Mouse (Mus musculus) CH12.LX (cell line): ENCODE results near the gene Ier2. TPM values are rescaled to one million over a fixed set of nuclear protein-coding genes. Genes with fewer than 3 reads are reported as not detected.

Experiments used
- DNase-seq: peaks from one replicate; pipeline ENCODE4 v3.0.0-alpha.2; 2013; ENCODE audit errors: extremely low read depth
- H3K27ac ChIP-seq: 2 replicates; pipeline ENCODE4 v1.5.1; 2012; ENCODE audit warnings: low read depth, mild to moderate bottlenecking, control low read depth, moderate library complexity; ENCODE audit not compliant: insufficient read depth
- H3K27me3 ChIP-seq: replicated peaks from 2 replicates; pipeline ENCODE3; 2012; ENCODE audit warnings: inconsistent platforms
- H3K36me3 ChIP-seq, 2 experiments: replicated peaks in 1 of 2; 2 replicates each; pipeline versions ENCODE3 to v1.6.1; 2012; ENCODE audit warnings: inconsistent platforms in 1 of 2, low read length in 1 of 2, mild to moderate bottlenecking in 1 of 2, mixed read lengths in 1 of 2, moderate library complexity in 1 of 2; ENCODE audit not compliant: control insufficient read depth in 1 of 2, insufficient read depth in 1 of 2
- H3K4me1 ChIP-seq, 2 experiments: 2 replicates each; pipeline ENCODE4 v1.6.1; 2012; ENCODE audit warnings: inconsistent platforms in 1 of 2, moderate library complexity in 1 of 2; ENCODE audit not compliant: insufficient read depth in 2 of 2, control insufficient read depth in 1 of 2
- H3K4me2 ChIP-seq: 2 replicates; pipeline ENCODE4 v1.6.1; 2012; ENCODE audit warnings: low read depth, mild to moderate bottlenecking, control low read depth; ENCODE audit not compliant: poor library complexity, insufficient read depth, severe bottlenecking
- H3K4me3 ChIP-seq, 3 experiments: fragments of 150-350 bp in 1 of 3; sonication (generic) in 1 of 3; replicated peaks in 1 of 3; 2 replicates each; pipeline versions ENCODE3 to v1.5.1; 2011 to 2012; ENCODE audit warnings: low read depth in 2 of 3, low read length in 2 of 3, mild to moderate bottlenecking in 2 of 3, moderate library complexity in 2 of 3, control low read depth in 1 of 3, improper control_type of control experiment in 1 of 3, inconsistent platforms in 1 of 3, mixed read lengths in 1 of 3; ENCODE audit not compliant: poor library complexity in 1 of 3
- H3K79me2 ChIP-seq: replicated peaks from 2 replicates; pipeline ENCODE4 v1.6.1; 2012; ENCODE audit warnings: mild to moderate bottlenecking, moderate library complexity; ENCODE audit not compliant: control insufficient read depth, poor library complexity, insufficient read depth, severe bottlenecking; ENCODE audit errors: extremely low read depth
- H3K9ac ChIP-seq: 2 replicates; pipeline ENCODE4 v1.6.1; 2012; ENCODE audit warnings: low read depth, mild to moderate bottlenecking, control low read depth, moderate library complexity; ENCODE audit not compliant: insufficient read depth
- H3K9me3 ChIP-seq: replicated peaks from 2 replicates; pipeline ENCODE3; 2012; ENCODE audit warnings: low read length, inconsistent platforms, mixed read lengths
- CHD1 ChIP-seq: IDR thresholded peaks from 2 replicates; pipeline ENCODE4 v1.6.1; 2012; ENCODE audit warnings: low read depth, low read length, improper control_type of control experiment, inconsistent platforms
- CHD2 ChIP-seq: IDR thresholded peaks from 2 replicates; pipeline ENCODE4 v1.6.1; 2011; ENCODE audit warnings: low read length, improper control_type of control experiment
- CTCF ChIP-seq, 2 experiments: IDR thresholded peaks in 1 of 2; conservative IDR thresholded peaks in 1 of 2; 2 replicates each; pipeline ENCODE4 v1.5.1; 2011 to 2012; ENCODE audit warnings: low read depth in 2 of 2, low read length in 2 of 2, improper control_type of control experiment in 1 of 2, inconsistent platforms in 1 of 2, mild to moderate bottlenecking in 1 of 2, moderate library complexity in 1 of 2
- ELF1 ChIP-seq: IDR thresholded peaks from 2 replicates; pipeline ENCODE4 v1.6.1; 2014; ENCODE audit warnings: low read depth, mild to moderate bottlenecking, inconsistent platforms, low read length, improper control_type of control experiment
- ETS1 ChIP-seq: conservative IDR thresholded peaks from 2 replicates; pipeline ENCODE4 v1.6.1; 2012; ENCODE audit warnings: low read depth, mild to moderate bottlenecking, inconsistent platforms, low read length, improper control_type of control experiment, moderate library complexity
- GABPA ChIP-seq: IDR thresholded peaks from 2 replicates; pipeline ENCODE4 v1.6.1; 2012; ENCODE audit warnings: low read depth, low read length, improper control_type of control experiment, inconsistent platforms; ENCODE audit not compliant: insufficient replicate concordance
- HCFC1 ChIP-seq: IDR thresholded peaks from 2 replicates; pipeline ENCODE4 v1.6.1; 2012; ENCODE audit warnings: low read depth, mild to moderate bottlenecking, inconsistent platforms, low read length, improper control_type of control experiment
- IRF4 ChIP-seq: IDR thresholded peaks from 2 replicates; pipeline ENCODE4 v1.6.1; 2014; ENCODE audit warnings: low read depth, mild to moderate bottlenecking, inconsistent platforms, low read length, improper control_type of control experiment
- KAT2A ChIP-seq: IDR thresholded peaks from 2 replicates; pipeline ENCODE4 v1.6.1; 2012; ENCODE audit warnings: low read length, improper control_type of control experiment, inconsistent platforms; ENCODE audit not compliant: insufficient replicate concordance
- MAX ChIP-seq: IDR thresholded peaks from 2 replicates; pipeline ENCODE4 v1.6.1; 2011; ENCODE audit warnings: low read length, improper control_type of control experiment
- MYC ChIP-seq: IDR thresholded peaks from 2 replicates; pipeline ENCODE4 v1.6.1; 2011; ENCODE audit warnings: low read depth, mild to moderate bottlenecking, improper control_type of control experiment, low read length
- NELFE ChIP-seq: IDR thresholded peaks from 2 replicates; pipeline ENCODE4 v1.6.1; 2011; ENCODE audit warnings: low read depth, low read length, improper control_type of control experiment
- NRF1 ChIP-seq: IDR thresholded peaks from 2 replicates; pipeline ENCODE4 v1.6.1; 2014; ENCODE audit warnings: low read depth, mild to moderate bottlenecking, inconsistent platforms, low read length, improper control_type of control experiment, moderate library complexity
- PAX5 ChIP-seq: IDR thresholded peaks from 2 replicates; pipeline ENCODE4 v1.6.1; 2012; ENCODE audit warnings: low read length, inconsistent platforms, mixed read lengths
- POLR2A ChIP-seq: IDR thresholded peaks from 2 replicates; pipeline ENCODE4 v1.6.1; 2011; ENCODE audit warnings: low read depth, mild to moderate bottlenecking, improper control_type of control experiment, low read length
- POLR2AphosphoS2 ChIP-seq: IDR thresholded peaks from 2 replicates; pipeline ENCODE4 v1.6.1; 2011; ENCODE audit warnings: low read depth, low read length, improper control_type of control experiment
- RCOR1 ChIP-seq: conservative IDR thresholded peaks from 2 replicates; pipeline ENCODE4 v1.6.1; 2012; ENCODE audit warnings: low read depth, mild to moderate bottlenecking, inconsistent platforms, low read length, improper control_type of control experiment
- SIN3A ChIP-seq: IDR thresholded peaks from 2 replicates; pipeline ENCODE4 v1.6.1; 2012; ENCODE audit warnings: low read length, improper control_type of control experiment, inconsistent platforms
- SMC3 ChIP-seq: IDR thresholded peaks from 2 replicates; pipeline ENCODE4 v1.6.1; 2011; ENCODE audit warnings: low read depth, low read length, improper control_type of control experiment
- TCF12 ChIP-seq: IDR thresholded peaks from 2 replicates; pipeline ENCODE4 v1.6.1; 2014; ENCODE audit warnings: low read depth, mild to moderate bottlenecking, inconsistent platforms, low read length, improper control_type of control experiment
- UBTF ChIP-seq: IDR thresholded peaks from 2 replicates; pipeline ENCODE4 v1.6.1; 2012; ENCODE audit warnings: low read depth, mild to moderate bottlenecking, inconsistent platforms, low read length, improper control_type of control experiment, moderate library complexity
- USF2 ChIP-seq: conservative IDR thresholded peaks from 2 replicates; pipeline ENCODE4 v1.6.1; 2011; ENCODE audit warnings: low read depth, low read length, improper control_type of control experiment
- ZC3H11A ChIP-seq: IDR thresholded peaks from 2 replicates; pipeline ENCODE4 v1.6.1; 2012; ENCODE audit warnings: low read depth, mild to moderate bottlenecking, inconsistent platforms, low read length, improper control_type of control experiment
- ZKSCAN1 ChIP-seq: IDR thresholded peaks from 2 replicates; pipeline ENCODE4 v1.6.1; 2012; ENCODE audit warnings: low read depth, inconsistent platforms, low read length, improper control_type of control experiment, borderline replicate concordance
- ZNF384 ChIP-seq: IDR thresholded peaks from 2 replicates; pipeline ENCODE4 v1.6.1; 2012; ENCODE audit warnings: low read depth, low read length, improper control_type of control experiment, inconsistent platforms
- dilution Hi-C: fragments of 300-500 bp; cut with MboI; formaldehyde crosslinking; loops from 2 replicates; pipeline ENCODE4 v1.14.3; 2020; ENCODE audit warnings: low sequenced_read_pairs; ENCODE audit not compliant: extremely low pct_unique_long_range_greater_than_20kb, extremely low pct_ligation_motif_present
- in situ Hi-C: fragments of 300-500 bp; cut with MboI; formaldehyde crosslinking; loops from 3 replicates; pipeline ENCODE4 v1.14.3; 2019; ENCODE audit warnings: low sequenced_read_pairs, low pct_ligation_motif_present, low pct_unique_long_range_greater_than_20kb, mixed read lengths
- polyA plus RNA-seq: library from polyadenylated mRNA; unstranded; fragments of >175 nt; gene quantifications from 2 replicates; pipeline ENCODE4 v1.2.1, GENCODE M21; 2012; ENCODE audit warnings: low read depth; ENCODE audit not compliant: insufficient read length
- total RNA-seq, 2 experiments: library from RNA; depleted of rRNA; stranded (reverse); fragments of 300-350 nt in 1 of 2; fragments of >200 nt in 1 of 2; gene quantifications; 2 replicates each; pipeline ENCODE4 v1.2.3; 2012 to 2014

Ier2 gene
- total and polyA plus RNA-seq, 3 experiments = 26.3 to 35.4 (median 30.3) TPM

GRCm38 (mm10) chr8:84638555-84639161 lies 24.0 kb downstream of the Ier2 start:
- dilution Hi-C loops = no loop called here

GRCm38 (mm10) chr8:84637946-84638554 lies 24.6 kb downstream of the Ier2 start:
- peak overlapping the region; percentile 31 to 85 (median 64) for H3K4me3 ChIP-seq
- peaks cover 2% of the 10 kb centered on the region for H3K27me3 ChIP-seq
- H3K4me1 ChIP-seq = peaks cover 11 to 29% of the 10 kb centered on the region in 2 experiments
- no peak for DNase-seq
- dilution Hi-C loops = no loop called here
- TF ChIP-seq ZKSCAN1 = no peak
- TF ChIP-seq MYC = 0 out of 2 replicates have a peak, but pooled peaks have one; percentile 29
- peak overlapping the region; percentile 78 for H3K4me2 ChIP-seq
- in situ Hi-C loops = no loop called here
- no peaks in the 10 kb centered on the region for H3K79me2 ChIP-seq
- H3K9ac ChIP-seq = peak overlapping the region; percentile 89
- no peak overlapping the region; the same call in 1 of the 2 replicates for H3K27ac ChIP-seq
- H3K36me3 ChIP-seq = peaks cover 0 to 29% of the 10 kb centered on the region in 2 experiments
- no peaks in the 10 kb centered on the region for H3K9me3 ChIP-seq

More at GRCm38 (mm10) chr8:84638555-84639161, 24.0 kb downstream of the Ier2 start:
- TF ChIP-seq USF2 = no peak
- TF ChIP-seq MAX = no peak; the same call in 1 of the 2 replicates
- TF ChIP-seq GABPA = no peak
- no peak for TF ChIP-seq RCOR1
- TF ChIP-seq POLR2A = peak; percentile 53
- no peak for TF ChIP-seq ZNF384
- no peak for TF ChIP-seq ZKSCAN1
- no peak for TF ChIP-seq ETS1
- TF ChIP-seq HCFC1 = no peak
- TF ChIP-seq PAX5 = no peak
- no peak for TF ChIP-seq CHD2
- TF ChIP-seq UBTF = no peak
- TF ChIP-seq MYC = 0 out of 2 replicates have a peak, but pooled peaks have one; percentile 23
- no peak for TF ChIP-seq SMC3
- 0 out of 2 replicates have a peak, but pooled peaks have one; percentile 24 for TF ChIP-seq NRF1
- TF ChIP-seq SIN3A = no peak
- no peak; the same call in 1 of the 2 replicates for TF ChIP-seq TCF12
- TF ChIP-seq CHD1 = no peak
- no peak for TF ChIP-seq CTCF (conservative IDR thresholded peaks at IDR 0.05 in 1 of 2, IDR thresholded peaks at IDR 0.05 in 1 of 2; ENCODE audit: low read depth in 2 of 2, low read length in 2 of 2)
- TF ChIP-seq NELFE = 0 out of 2 replicates have a peak, but pooled peaks have one; percentile 3
- TF ChIP-seq IRF4 = no peak
- TF ChIP-seq KAT2A = no peak
- no peak for TF ChIP-seq POLR2AphosphoS2
- TF ChIP-seq ZC3H11A = no peak
- no peak for TF ChIP-seq ELF1
- Histone ChIP-seq H3K9me3 (no peaks in the 10 kb centered on the region), H3K4me1 (peaks cover 11 to 31% of the 10 kb centered on the region in 2 experiments), H3K4me3 (peak overlapping the region; percentile 57 to 85 (median 64)), H3K36me3 (peaks cover 0 to 22% of the 10 kb centered on the region in 2 experiments), H3K9ac (peak overlapping the region; percentile 89), H3K4me2 (peak overlapping the region; percentile 78), H3K27me3 (peaks cover 2% of the 10 kb centered on the region), H3K27ac (peak overlapping the region; percentile 61), H3K79me2 (no peaks in the 10 kb centered on the region)
- no peak for DNase-seq
- in situ Hi-C loops = no loop called here
